ENCODE assay signal across 8 mouse cellular contexts in the genomic region with DNA sequence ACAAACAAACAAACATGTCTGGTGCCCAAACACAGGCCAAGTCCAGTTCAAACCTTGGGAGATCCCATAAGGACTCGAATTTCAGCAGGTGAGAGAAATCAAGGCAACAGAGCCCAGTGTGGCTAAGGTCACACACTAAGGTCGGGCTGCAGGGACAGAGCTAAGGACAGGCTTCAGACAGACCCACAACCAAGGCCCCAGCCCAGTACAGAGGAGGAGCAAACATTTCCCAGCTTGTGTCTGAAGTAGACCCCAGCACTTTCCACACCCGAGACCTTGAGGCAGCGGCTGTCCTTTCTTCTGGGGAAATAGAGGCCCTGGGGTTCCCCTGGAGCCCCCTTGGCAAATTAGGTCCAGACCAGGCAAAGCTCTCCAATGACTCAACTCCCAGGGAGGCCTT.
A peak's percentile ranks its signal among the peaks of the same experiment; 100 is the strongest.
DNase-seq lines count a peak whose midpoint lies in the region; ATAC-seq and TF ChIP-seq lines count a peak whose summit lies in the region.

No protein-coding gene starts in this region.

- H3K9ac ChIP-seq in heart, embryonic 11.5 days (ENCODE audit: low read depth, low read length) = peak overlapping the region; percentile 52; the same call in 1 of the 2 replicates
- H3K9ac ChIP-seq in liver, embryonic 14.5 days (replicated peaks) = peak overlapping the region; percentile 14; the same call in 1 of the 2 replicates

- TF ChIP-seq EP300 in liver, embryonic 14.5 days (IDR thresholded peaks at IDR 0.05; ENCODE audit: low read depth) = no peak

- H3K9me3 ChIP-seq in E14TG2a.4 (ENCODE audit: low read length) = no peaks in the 10 kb centered on the region
- H3K9me3 ChIP-seq in heart, embryonic 11.5 days (replicated peaks; ENCODE audit: control insufficient read depth, low read length) = no peaks in the 10 kb centered on the region
- H3K9me3 ChIP-seq in liver, embryonic 14.5 days (ENCODE audit: control insufficient read depth, low read length) = no peaks in the 10 kb centered on the region

- 29% methylated on average over 4 of the region's 4 CpGs for WGBS in heart, embryonic 11.5 days (ENCODE audit: insufficient replicate concordance)
- 28% methylated on average over 4 of the region's 4 CpGs for WGBS in liver, embryonic 14.5 days (ENCODE audit: insufficient replicate concordance)

- DNase-seq in cerebellum, adult 11-12 months = peak; percentile 66
- no peak for DNase-seq in liver, embryonic 14.5 days (ENCODE audit: low read depth in 3 of 3, low spot score in 3 of 3)
- DNase-seq in layer of hippocampus, adult 18-20 months (ENCODE audit: low spot score in 2 of 2) = no peak
- DNase-seq in thymus, adult 18-20 months = no peak

- H3K27ac ChIP-seq in heart, embryonic 11.5 days (ENCODE audit: low read depth, low read length) = peak overlapping the region; percentile 98
- peak overlapping the region; percentile 66 for H3K27ac ChIP-seq in liver, embryonic 14.5 days

- peaks cover 90% of the 10 kb centered on the region for H3K4me1 ChIP-seq in E14TG2a.4 (replicated peaks; ENCODE audit: low read depth, low read length)
- H3K4me1 ChIP-seq in heart, embryonic 11.5 days (ENCODE audit: control insufficient read depth, insufficient read depth, low read length) = peaks cover 55% of the 10 kb centered on the region
- H3K4me1 ChIP-seq in liver, embryonic 14.5 days (replicated peaks; ENCODE audit: control insufficient read depth in 2 of 2, insufficient read depth in 2 of 2, low read length in 1 of 2) = peaks cover 17 to 40% of the 10 kb centered on the region in 2 experiments

- H3K4me3 ChIP-seq in E14TG2a.4 (replicated peaks; ENCODE audit: low read length) = peak overlapping the region; percentile 75
- no peak overlapping the region for H3K4me3 ChIP-seq in heart, embryonic 11.5 days (ENCODE audit: low read depth, low read length)
- H3K4me3 ChIP-seq in liver, embryonic 14.5 days (ENCODE audit: insufficient read depth in 1 of 2, low read depth in 2 of 2, low read length in 2 of 2) = no peak overlapping the region

- no peaks in the 10 kb centered on the region for H3K36me3 ChIP-seq in E14TG2a.4 (ENCODE audit: insufficient read depth, low read length)
- H3K36me3 ChIP-seq in heart, embryonic 11.5 days (ENCODE audit: control insufficient read depth, insufficient read depth, low read length) = no peaks in the 10 kb centered on the region
- no peaks in the 10 kb centered on the region for H3K36me3 ChIP-seq in liver, embryonic 14.5 days (replicated peaks; ENCODE audit: control insufficient read depth, insufficient read depth, low read depth)

- no peaks in the 10 kb centered on the region for H3K27me3 ChIP-seq in E14TG2a.4 (ENCODE audit: insufficient read depth, low read length)
- H3K27me3 ChIP-seq in heart, embryonic 11.5 days (ENCODE audit: control insufficient read depth, insufficient read depth, low read length) = no peaks in the 10 kb centered on the region
- H3K27me3 ChIP-seq in liver, embryonic 14.5 days (ENCODE audit: control insufficient read depth, insufficient read depth, low read length) = no peaks in the 10 kb centered on the region; the same call in 1 of the 2 replicates

- ATAC-seq in cerebellum, adult (ENCODE audit: insufficient number of reproducible peaks, low FRiP score, low TSS enrichment) = no peak
- ATAC-seq in heart, embryonic 11.5 days (replicated peaks; ENCODE audit: insufficient number of reproducible peaks, low FRiP score, low TSS enrichment) = no peak
- no peak for ATAC-seq in liver, embryonic 14.5 days (ENCODE audit: insufficient read depth)
- no peak for ATAC-seq in megakaryocyte-erythroid progenitor cell, adult 5-6 weeks (replicated peaks; ENCODE audit: low FRiP score, low TSS enrichment, poor library complexity, severe bottlenecking)

- TF ChIP-seq CTCF in E14TG2a.4 (conservative IDR thresholded peaks at IDR 0.05; ENCODE audit: low read length) = no peak
- TF ChIP-seq CTCF in liver, embryonic 14.5 days (IDR thresholded peaks at IDR 0.05; ENCODE audit: low read depth) = no peak

- peak overlapping the region; percentile 62 for H3K4me2 ChIP-seq in heart, embryonic 11.5 days
- peak overlapping the region; percentile 64 for H3K4me2 ChIP-seq in liver, embryonic 14.5 days (ENCODE audit: low read depth)
